Mouse (Mus musculus) kidney, adult 11 months (tissue): Measurements from ENCODE around the gene Gm7173.

Source experiments
- DNase-seq: peaks from one replicate; pipeline ENCODE4 v3.0.0; 2022

Gene Gm7173

GRCm38 (mm10) chrX:79516977-79517645 lies at the start of gene Gm7173:
Gene Gm7173 (minus strand): TSS chrX:79517285.
- peak; percentile 60 for DNase-seq

DNA sequence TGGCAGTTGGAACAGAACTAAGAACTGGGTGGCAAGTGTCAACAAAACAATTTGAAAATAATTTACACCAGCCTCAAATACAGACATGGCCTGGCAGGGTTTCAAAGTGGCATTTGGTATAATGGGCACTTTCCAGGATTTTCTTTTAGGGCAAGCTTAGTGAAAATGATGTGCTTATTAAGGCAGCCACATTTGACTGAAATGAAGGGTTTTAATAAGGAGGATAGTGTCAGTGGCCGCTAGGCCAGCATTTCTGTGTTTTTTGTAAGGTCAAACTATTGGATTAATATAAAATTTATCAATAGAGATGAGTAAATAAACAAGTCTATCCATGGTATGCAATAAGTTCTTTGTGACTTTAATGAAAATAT lies 546 bp upstream of the Gm7173 start:
- DNase-seq = no peak

DNA sequence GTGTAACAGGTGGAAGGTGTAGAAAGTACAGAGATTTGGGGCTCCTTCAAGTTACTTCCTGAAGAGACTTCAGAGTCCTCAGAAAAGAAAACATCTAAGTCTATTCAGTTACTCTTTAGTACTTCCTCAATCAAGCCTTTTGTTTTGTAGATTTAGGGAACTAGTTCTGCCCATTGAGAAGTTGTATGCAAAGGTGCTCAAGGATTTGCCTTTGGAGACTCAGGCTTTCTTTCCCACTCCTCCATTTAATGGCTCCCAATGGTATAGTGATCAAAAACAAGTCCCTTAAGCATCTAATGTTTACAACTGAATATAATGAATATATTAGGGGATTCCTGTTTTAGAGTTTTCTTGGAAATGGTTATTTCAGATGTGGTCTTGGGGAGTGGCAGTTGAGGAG lies 200.3 kb downstream of the Gm7173 start:
- no peak for DNase-seq
